Mouse (Mus musculus): ENCODE data around the gene Gtpbp1.

The Gtpbp1 gene

GRCm38 (mm10) chr15:79690426-79691022 is at the start of gene Gtpbp1:
Gtpbp1 (plus strand) TSS chr15:79690845.
- DNase-seq, result peak; percentile 97

GRCm38 (mm10) chr15:79641135-79641817 is 49.4 kb upstream of the Gtpbp1 start:
- DNase-seq, result no peak

- DNase-seq, result no peak
Observed at GRCm38 (mm10) chr15:79645483-79645882, 45.2 kb upstream of the Gtpbp1 start.

- DNase-seq, result no peak
Observed at GRCm38 (mm10) chr15:79648130-79648529, 42.5 kb upstream of the Gtpbp1 start.

GRCm38 (mm10) chr15:79650569-79650968 is 40.1 kb upstream of the Gtpbp1 start:
- DNase-seq, result peak; percentile 65

GRCm38 (mm10) chr15:79651481-79651880 is 39.2 kb upstream of the Gtpbp1 start:
- no peak for DNase-seq

- no peak for DNase-seq
Observed at GRCm38 (mm10) chr15:79656451-79656850, 34.2 kb upstream of the Gtpbp1 start.

- peak; percentile 92 for DNase-seq
Observed at GRCm38 (mm10) chr15:79657837-79658530, 32.7 kb upstream of the Gtpbp1 start.

GRCm38 (mm10) chr15:79658531-79659375 is 31.9 kb upstream of the Gtpbp1 start, which contains the start of the genes Fam227a and Cby1:
Fam227a (minus strand) TSS chr15:79658956.
Cby1 (plus strand) TSS chr15:79659199.
- peak; percentile 97 for DNase-seq

GRCm38 (mm10) chr15:79661852-79662251 is 28.8 kb upstream of the Gtpbp1 start:
- DNase-seq, result peak; percentile 52

- no peak for DNase-seq
Observed at GRCm38 (mm10) chr15:79664666-79665065, 26.0 kb upstream of the Gtpbp1 start.

GRCm38 (mm10) chr15:79669195-79669594 is 21.4 kb upstream of the Gtpbp1 start:
- DNase-seq, result peak; percentile 48

GRCm38 (mm10) chr15:79670249-79670971 is 20.2 kb upstream of the Gtpbp1 start, which contains the start of gene Tomm22:
Tomm22 (plus strand) TSS chr15:79670861.
- peak; percentile 94 for DNase-seq

GRCm38 (mm10) chr15:79670972-79671299 is 19.7 kb upstream of the Gtpbp1 start:
- DNase-seq, result no peak

GRCm38 (mm10) chr15:79671828-79672348 is 18.8 kb upstream of the Gtpbp1 start:
- DNase-seq, result peak; percentile 49

- DNase-seq, result no peak
Observed at GRCm38 (mm10) chr15:79677936-79678335, 12.7 kb upstream of the Gtpbp1 start.

GRCm38 (mm10) chr15:79681973-79682372 is 8.7 kb upstream of the Gtpbp1 start:
- DNase-seq, result no peak

GRCm38 (mm10) chr15:79683146-79683545 is 7.5 kb upstream of the Gtpbp1 start:
- no peak for DNase-seq

- DNase-seq, result no peak
Observed at GRCm38 (mm10) chr15:79683707-79684465, 6.8 kb upstream of the Gtpbp1 start.

GRCm38 (mm10) chr15:79684616-79685015 is 6.0 kb upstream of the Gtpbp1 start:
- DNase-seq, result no peak

GRCm38 (mm10) chr15:79685141-79685641 is 5.5 kb upstream of the Gtpbp1 start:
- DNase-seq, result peak; percentile 43
